In genomic region chr10:105097045-105097331, GRCm38 (mm10) we compare ENCODE assay signal across 22 mouse cellular contexts.
DNase-seq lines count a peak whose midpoint lies in the region; ATAC-seq and TF ChIP-seq lines count a peak whose summit lies in the region.
"Had no signal": no experiment of that assay in that cellular context is flagged by ENCODE, and none has a peak within 500 bp of the region (broad histone marks: within the 10 kb centered on the region; RNA-seq: fewer than 3 reads in every experiment).

No protein-coding gene starts in this region.

- no peaks in the 10 kb centered on the region for H3K36me3 ChIP-seq in forebrain, embryonic 11.5 days (ENCODE audit: control insufficient read depth, insufficient read depth, low read length)
- no peaks in the 10 kb centered on the region for H3K36me3 ChIP-seq in forebrain, embryonic 10.5 days (replicated peaks)
- H3K36me3 ChIP-seq in forebrain, embryonic 12.5 days (replicated peaks), result no peaks in the 10 kb centered on the region
- H3K36me3 ChIP-seq in forebrain, embryonic 15.5 days, result no peaks in the 10 kb centered on the region
- no peaks in the 10 kb centered on the region for H3K36me3 ChIP-seq in intestine, postnatal 0 days (ENCODE audit: control insufficient read depth, insufficient read depth)
- H3K36me3 ChIP-seq: embryonic facial prominence, embryonic 12.5 days; embryonic facial prominence, embryonic 15.5 days; heart, embryonic 10.5 days; heart, embryonic 13.5 days; hindbrain, embryonic 12.5 days; hindbrain, embryonic 15.5 days had no signal

- no peaks in the 10 kb centered on the region for H3K9me3 ChIP-seq in forebrain, embryonic 11.5 days (ENCODE audit: control insufficient read depth, low read length)
- no peaks in the 10 kb centered on the region for H3K9me3 ChIP-seq in forebrain, embryonic 10.5 days
- H3K9me3 ChIP-seq in forebrain, embryonic 12.5 days, result no peaks in the 10 kb centered on the region
- H3K9me3 ChIP-seq in forebrain, embryonic 15.5 days, result no peaks in the 10 kb centered on the region
- H3K9me3 ChIP-seq in intestine, postnatal 0 days (ENCODE audit: control insufficient read depth), result no peaks in the 10 kb centered on the region
- H3K9me3 ChIP-seq: embryonic facial prominence, embryonic 12.5 days; embryonic facial prominence, embryonic 15.5 days; heart, embryonic 10.5 days; heart, embryonic 13.5 days; hindbrain, embryonic 12.5 days; hindbrain, embryonic 15.5 days had no signal

- 0 out of 2 replicates have a peak, but pooled peaks cover 2% of the 10 kb centered on the region for H3K4me1 ChIP-seq in forebrain, embryonic 11.5 days (replicated peaks; ENCODE audit: control insufficient read depth, insufficient read depth, low read length)
- H3K4me1 ChIP-seq in forebrain, embryonic 10.5 days, result peaks cover 25% of the 10 kb centered on the region
- H3K4me1 ChIP-seq in forebrain, embryonic 12.5 days, result peaks cover 17% of the 10 kb centered on the region; the same call in 1 of the 2 replicates
- peaks cover 17% of the 10 kb centered on the region for H3K4me1 ChIP-seq in forebrain, embryonic 15.5 days
- H3K4me1 ChIP-seq in intestine, postnatal 0 days (replicated peaks; ENCODE audit: control insufficient read depth, insufficient read depth, low read length), result no peaks in the 10 kb centered on the region
- H3K4me1 ChIP-seq: embryonic facial prominence, embryonic 12.5 days; embryonic facial prominence, embryonic 15.5 days; heart, embryonic 10.5 days; heart, embryonic 13.5 days; hindbrain, embryonic 12.5 days; hindbrain, embryonic 15.5 days had no signal

- TF ChIP-seq CTCF in intestine, postnatal 0 days (IDR thresholded peaks at IDR 0.05; ENCODE audit: low read depth), result no peak

- WGBS in forebrain, embryonic 11.5 days, result 45% methylated on average over 2 of the region's 2 CpGs
- 52% methylated on average over 2 of the region's 2 CpGs for WGBS in forebrain, embryonic 10.5 days
- WGBS in forebrain, embryonic 12.5 days, result 27% methylated on average over 2 of the region's 2 CpGs
- 18% methylated on average over 2 of the region's 2 CpGs for WGBS in forebrain, embryonic 15.5 days
- WGBS in intestine, postnatal 0 days, result 71% methylated on average over 2 of the region's 2 CpGs

- no peak overlapping the region for H3K27ac ChIP-seq in forebrain, embryonic 11.5 days (ENCODE audit: low read depth, low read length)
- no peak overlapping the region for H3K27ac ChIP-seq in forebrain, embryonic 10.5 days
- H3K27ac ChIP-seq in forebrain, embryonic 12.5 days, result no peak overlapping the region
- no peak overlapping the region for H3K27ac ChIP-seq in forebrain, embryonic 15.5 days (replicated peaks)
- H3K27ac ChIP-seq in intestine, postnatal 0 days (ENCODE audit: low read depth, low read length), result no peak overlapping the region
- H3K27ac ChIP-seq: embryonic facial prominence, embryonic 12.5 days; embryonic facial prominence, embryonic 15.5 days; heart, adult 2 months; heart, embryonic 10.5 days; heart, embryonic 13.5 days; hindbrain, embryonic 12.5 days; hindbrain, embryonic 15.5 days had no signal

- peak overlapping the region; percentile 29; the same call in 1 of the 2 replicates for H3K4me2 ChIP-seq in forebrain, embryonic 11.5 days (ENCODE audit: low read depth, low read length, severe bottlenecking)
- H3K4me2 ChIP-seq in forebrain, embryonic 12.5 days, result peak overlapping the region; percentile 24
- peak overlapping the region; percentile 27; the same call in 1 of the 2 replicates for H3K4me2 ChIP-seq in forebrain, embryonic 15.5 days (replicated peaks)
- no peak overlapping the region for H3K4me2 ChIP-seq in intestine, postnatal 0 days (replicated peaks; ENCODE audit: low read depth)
- H3K4me2 ChIP-seq: embryonic facial prominence, embryonic 12.5 days; embryonic facial prominence, embryonic 15.5 days; heart, embryonic 13.5 days; hindbrain, embryonic 12.5 days; hindbrain, embryonic 15.5 days had no signal

- H3K4me3 ChIP-seq in forebrain, embryonic 11.5 days (ENCODE audit: low read depth, low read length), result no peak overlapping the region
- H3K4me3 ChIP-seq in forebrain, embryonic 10.5 days, result no peak overlapping the region
- H3K4me3 ChIP-seq in forebrain, embryonic 12.5 days (replicated peaks), result no peak overlapping the region
- no peak overlapping the region for H3K4me3 ChIP-seq in forebrain, embryonic 15.5 days
- no peak overlapping the region for H3K4me3 ChIP-seq in intestine, postnatal 0 days (ENCODE audit: low read depth, low read length)
- H3K4me3 ChIP-seq: embryonic facial prominence, embryonic 12.5 days; embryonic facial prominence, embryonic 15.5 days; heart, adult 2 months; heart, embryonic 10.5 days; heart, embryonic 13.5 days; hindbrain, embryonic 12.5 days; hindbrain, embryonic 15.5 days had no signal

- DNase-seq in forebrain, embryonic 11.5 days (ENCODE audit: low spot score), result no peak
- DNase-seq in forebrain, embryonic 10.5 days (ENCODE audit: extremely low spot score, low spot score), result no peak
- no peak for DNase-seq in layer of hippocampus, postnatal 25 days (ENCODE audit: extremely low spot score in 1 of 2, low spot score in 1 of 2)
- DNase-seq: adrenal gland, postnatal 10 days; adrenal gland, postnatal 36 days; cerebellum, adult 18-20 months; cerebellum, adult 9-11 months; cerebellum, postnatal 25 days; gastrocnemius, postnatal 10 days; gastrocnemius, postnatal 36 days; heart, adult 2 months; heart, postnatal 14 days; kidney, adult 11 months had no signal

- no peak overlapping the region for H3K9ac ChIP-seq in forebrain, embryonic 11.5 days (ENCODE audit: low read length)
- H3K9ac ChIP-seq in forebrain, embryonic 12.5 days, result no peak overlapping the region
- H3K9ac ChIP-seq in forebrain, embryonic 15.5 days (replicated peaks), result no peak overlapping the region
- no peak overlapping the region for H3K9ac ChIP-seq in intestine, postnatal 0 days (ENCODE audit: low read depth, low read length)
- H3K9ac ChIP-seq: embryonic facial prominence, embryonic 12.5 days; embryonic facial prominence, embryonic 15.5 days; heart, embryonic 13.5 days; hindbrain, embryonic 12.5 days; hindbrain, embryonic 15.5 days had no signal

- peak; percentile 51 for ATAC-seq in forebrain, embryonic 11.5 days (replicated peaks; ENCODE audit: low FRiP score)
- no peak for ATAC-seq in forebrain, embryonic 12.5 days (ENCODE audit: low FRiP score)
- peak; percentile 61 for ATAC-seq in forebrain, embryonic 15.5 days (replicated peaks)
- no peak for ATAC-seq in intestine, postnatal 0 days

- H3K27me3 ChIP-seq in forebrain, embryonic 11.5 days (ENCODE audit: control insufficient read depth, insufficient read depth, low read length), result no peaks in the 10 kb centered on the region
- H3K27me3 ChIP-seq in forebrain, embryonic 10.5 days (ENCODE audit: poor library complexity, severe bottlenecking), result no peaks in the 10 kb centered on the region
- H3K27me3 ChIP-seq in forebrain, embryonic 12.5 days, result no peaks in the 10 kb centered on the region
- no peaks in the 10 kb centered on the region for H3K27me3 ChIP-seq in forebrain, embryonic 15.5 days
- H3K27me3 ChIP-seq in intestine, postnatal 0 days (replicated peaks; ENCODE audit: control insufficient read depth, insufficient read depth, low read length), result no peaks in the 10 kb centered on the region
- H3K27me3 ChIP-seq: embryonic facial prominence, embryonic 12.5 days; embryonic facial prominence, embryonic 15.5 days; heart, embryonic 13.5 days; hindbrain, embryonic 12.5 days; hindbrain, embryonic 15.5 days had no signal

Comparison
In these comparisons a context has a peak if more than half of its experiments do, and no peak if none do; other contexts are left out.
1. ATAC-seq: peak in forebrain, embryonic 11.5 days (single experiment) and forebrain, embryonic 15.5 days (single experiment); none in forebrain, embryonic 12.5 days (single experiment) and intestine, postnatal 0 days (single experiment).